Mouse (Mus musculus): Measurements from ENCODE around the gene Cwc25.
A peak's percentile ranks its signal among the peaks of the same experiment; 100 is the strongest.
"Not testable (repeated sequence)": the region's sequence is repeated elsewhere in the genome, so short reads cannot be mapped to it uniquely, and the experiment has no call there.

The Cwc25 gene

DNA sequence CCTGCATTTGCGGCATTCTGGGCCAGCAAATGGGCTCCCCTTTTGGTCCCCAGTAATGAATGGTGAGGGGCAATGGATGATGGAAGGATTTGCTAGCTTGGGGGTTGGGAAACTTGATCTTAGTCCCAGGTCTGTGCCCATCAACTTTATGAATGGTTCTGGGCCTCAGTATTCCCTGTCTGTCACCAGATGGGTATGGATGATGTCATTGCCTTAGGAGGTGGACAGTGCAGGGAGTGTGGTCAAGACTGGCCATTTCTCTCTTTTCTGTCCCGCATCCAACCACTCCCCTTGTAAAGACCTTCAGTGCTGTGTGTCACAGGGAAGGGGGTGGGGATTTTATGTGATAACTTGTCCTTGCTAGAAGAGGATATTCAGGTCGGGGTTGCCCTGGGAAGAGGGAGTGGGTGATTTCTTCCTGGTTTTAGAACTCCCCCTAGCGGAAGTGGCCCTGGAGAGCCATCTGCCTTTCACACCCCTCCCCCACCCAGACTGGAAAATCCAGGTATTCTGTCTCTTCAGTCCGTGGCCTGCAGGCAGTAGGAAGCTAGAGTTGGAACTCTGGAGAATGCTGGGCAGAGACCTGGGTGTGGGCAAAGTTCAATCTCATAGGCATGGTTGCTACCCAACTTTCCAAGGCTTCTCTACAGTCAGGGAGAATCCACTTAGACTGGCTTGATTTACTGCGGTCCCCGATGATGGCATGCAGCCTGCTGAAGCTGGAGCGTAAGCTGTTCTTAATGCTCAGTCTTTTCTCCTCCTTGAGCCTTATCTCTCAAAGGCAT lies 35.2 kb upstream of the Cwc25 start:
- DNase-seq (ENCODE audit: low spot score in 2 of 2): no peak

DNA sequence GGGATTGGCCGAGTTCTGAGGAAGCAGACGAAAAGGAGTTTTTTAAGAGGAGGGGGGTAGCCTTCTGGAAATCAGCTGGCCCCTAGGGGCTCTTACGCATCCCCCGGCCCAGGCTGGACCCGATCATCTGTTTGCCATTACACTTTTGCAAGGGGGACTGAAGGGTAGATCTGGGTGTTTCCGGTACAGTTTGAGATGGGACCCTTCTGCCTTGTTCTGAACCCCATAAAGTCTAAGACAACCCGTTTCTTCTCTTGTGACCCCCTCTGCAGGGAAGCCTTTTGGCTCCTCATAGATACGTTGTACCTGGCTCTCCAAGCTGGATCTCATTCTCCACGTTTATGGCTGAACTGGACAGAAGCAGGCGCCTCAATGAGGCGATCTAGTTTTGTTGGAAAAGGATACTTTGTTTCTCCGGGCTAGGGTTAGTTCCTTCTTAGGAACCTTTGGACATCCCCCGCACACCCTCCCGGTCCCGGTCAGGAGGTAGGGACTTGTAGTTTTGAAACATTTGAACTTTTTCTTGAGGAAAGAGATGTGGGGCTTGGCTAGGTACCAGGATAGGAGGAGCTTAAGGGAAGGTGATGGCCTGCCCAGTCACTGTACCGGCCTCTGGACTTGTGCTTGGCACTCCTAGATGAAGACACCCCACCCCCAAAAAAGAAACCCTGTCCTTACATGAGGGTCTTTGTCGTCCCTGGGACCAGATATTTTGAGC lies 34.5 kb upstream of the Cwc25 start:
- no peak for DNase-seq (ENCODE audit: low spot score in 2 of 2)

DNA sequence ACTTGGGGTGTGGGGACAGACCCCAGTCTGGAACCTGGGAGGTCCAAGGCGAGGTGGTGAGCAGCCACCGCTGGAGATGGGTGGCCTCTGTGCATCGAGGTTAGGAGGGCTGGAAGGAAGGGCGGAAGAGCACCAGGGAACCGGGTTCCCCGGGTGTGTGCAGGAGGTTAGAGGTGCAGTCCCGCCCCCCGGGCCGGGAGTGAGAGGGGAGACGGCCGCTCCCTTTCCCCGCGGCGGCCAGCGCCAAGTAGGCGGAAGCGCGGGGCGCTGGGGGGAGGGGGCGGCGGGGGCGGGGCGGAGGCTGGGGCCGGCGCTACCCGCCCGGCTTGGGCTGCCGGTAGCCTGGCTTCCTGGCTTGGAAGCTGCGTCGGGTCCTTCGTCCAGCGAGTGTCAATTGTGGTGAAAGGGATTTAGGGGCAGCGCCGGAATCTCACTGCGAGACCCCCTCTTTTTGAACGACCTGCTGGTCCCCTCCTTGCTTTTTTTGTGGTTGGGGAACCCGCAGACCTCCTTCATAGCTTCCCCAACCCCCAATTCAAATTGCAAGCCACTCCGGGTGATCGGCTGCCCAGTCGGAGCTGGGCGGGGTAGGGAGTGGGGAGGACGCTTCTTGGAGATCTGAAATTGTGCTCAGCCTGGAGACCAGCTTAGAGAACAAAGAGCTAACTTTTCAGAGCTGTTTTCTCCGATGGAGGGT lies 33.8 kb upstream of the Cwc25 start:
- peak in 1 of 2 experiments; percentile 31 for DNase-seq (ENCODE audit: low spot score in 2 of 2)

- DNase-seq (ENCODE audit: low spot score in 2 of 2): peak; percentile 68 to 82
These were observed 33.0 kb upstream of the Cwc25 start for GRCm38 (mm10) chr11:97799146-97799993.

GRCm38 (mm10) chr11:97798782-97799145 lies 32.4 kb upstream of the Cwc25 start, which contains the start of gene Lasp1:
TSS of gene Lasp1 (plus strand) at chr11:97799000.
- peak; percentile 92 to 94 for DNase-seq (ENCODE audit: low spot score in 2 of 2)

DNA sequence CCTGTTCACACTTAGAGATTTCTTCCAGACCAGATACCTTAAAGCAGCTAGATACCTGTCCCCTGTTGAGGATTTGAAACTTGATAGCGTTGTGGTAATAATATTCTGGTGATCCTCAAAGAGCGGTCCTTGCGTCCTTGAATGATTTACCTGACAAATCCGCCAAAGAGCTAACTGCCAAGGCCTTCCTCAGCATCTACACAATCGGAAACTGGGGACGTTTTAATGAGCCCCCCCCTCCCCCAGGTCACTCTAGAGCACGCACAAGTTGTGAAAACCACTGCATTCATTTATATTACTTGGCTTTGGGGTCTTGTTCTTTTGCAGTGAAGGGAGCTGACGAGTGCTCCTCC lies 31.7 kb upstream of the Cwc25 start:
- DNase-seq (ENCODE audit: low spot score in 2 of 2): no peak

GRCm38 (mm10) chr11:97797369-97798082 lies 31.2 kb upstream of the Cwc25 start:
- DNase-seq (ENCODE audit: low spot score in 2 of 2): no peak

DNA sequence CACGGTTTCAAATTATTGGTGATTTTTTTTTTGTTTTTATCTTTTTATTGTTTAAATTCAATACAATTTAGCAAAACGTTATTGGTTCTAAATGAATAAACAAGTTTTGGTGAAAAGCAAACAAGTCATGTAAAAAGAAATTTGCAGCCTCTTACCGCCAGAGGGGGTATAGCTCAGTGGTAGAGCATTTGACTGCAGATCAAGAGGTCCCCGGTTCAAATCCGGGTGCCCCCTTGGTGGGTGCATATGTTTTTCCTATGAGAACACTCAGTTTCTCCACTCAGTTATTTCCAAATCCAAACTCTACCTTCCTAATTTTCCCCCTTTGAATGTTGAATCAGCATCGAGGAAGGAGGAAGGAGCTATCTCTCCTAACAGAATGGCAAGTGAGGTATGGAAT lies 30.6 kb upstream of the Cwc25 start:
- peak; percentile 73 to 83 for DNase-seq (ENCODE audit: low spot score in 2 of 2)

GRCm38 (mm10) chr11:97793165-97793564 lies 26.8 kb upstream of the Cwc25 start:
- no peak for DNase-seq (ENCODE audit: low spot score in 2 of 2)

GRCm38 (mm10) chr11:97790778-97791438 lies 24.6 kb upstream of the Cwc25 start:
- DNase-seq (ENCODE audit: low spot score in 2 of 2): not testable (repeated sequence)

GRCm38 (mm10) chr11:97789727-97790126 lies 23.4 kb upstream of the Cwc25 start:
- DNase-seq (ENCODE audit: low spot score in 2 of 2): no peak

GRCm38 (mm10) chr11:97787961-97788360 lies 21.6 kb upstream of the Cwc25 start:
- no peak for DNase-seq (ENCODE audit: low spot score in 2 of 2)

DNA sequence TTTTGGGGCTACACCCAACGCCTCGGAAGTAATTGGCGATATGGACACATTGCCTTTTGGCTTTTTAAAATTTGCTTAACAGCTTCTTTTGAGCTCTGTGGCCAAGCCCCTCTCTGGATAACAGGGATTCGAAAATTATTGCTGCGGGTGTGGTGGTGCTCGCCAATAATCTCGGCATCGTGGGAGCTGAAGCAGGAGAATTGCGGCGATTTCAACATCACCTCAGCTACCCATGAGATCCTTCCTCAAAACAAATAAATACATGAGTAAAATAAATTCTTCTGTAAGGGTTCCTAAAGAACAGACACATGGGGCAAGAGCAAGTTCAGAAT lies 16.2 kb upstream of the Cwc25 start:
- no peak for DNase-seq (ENCODE audit: low spot score in 2 of 2)

GRCm38 (mm10) chr11:97781832-97782563 lies 15.6 kb upstream of the Cwc25 start, which contains the start of gene Rpl23:
TSS of gene Rpl23 (minus strand) at chr11:97782437.
- DNase-seq (ENCODE audit: low spot score in 2 of 2): peak; percentile 99 to 100

DNA sequence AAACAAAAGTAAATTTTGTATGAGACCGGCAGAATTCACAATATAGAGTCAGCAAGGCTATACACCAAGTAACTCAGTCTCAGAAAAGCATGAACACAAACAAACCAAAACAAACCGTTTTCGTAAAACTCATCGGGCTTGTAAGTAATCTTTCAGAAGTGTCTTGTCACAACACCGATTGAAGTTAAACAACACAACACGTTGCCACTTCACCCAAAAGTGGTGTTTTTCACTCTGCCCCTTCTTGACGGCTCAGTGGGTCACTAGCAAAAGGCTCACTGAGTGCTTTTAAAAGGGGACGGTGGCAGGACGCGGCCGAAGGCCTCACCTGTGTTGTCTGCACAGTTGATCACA lies 15.1 kb upstream of the Cwc25 start:
- DNase-seq (ENCODE audit: low spot score in 2 of 2): no peak

- DNase-seq (ENCODE audit: low spot score in 2 of 2): no peak
These were observed 13.8 kb upstream of the Cwc25 start for GRCm38 (mm10) chr11:97779968-97780701.

GRCm38 (mm10) chr11:97778918-97779317 lies 12.6 kb upstream of the Cwc25 start:
- no peak for DNase-seq (ENCODE audit: low spot score in 2 of 2)

- DNase-seq (ENCODE audit: low spot score in 2 of 2): no peak
These were observed 10.8 kb upstream of the Cwc25 start for GRCm38 (mm10) chr11:97777129-97777529.

DNA sequence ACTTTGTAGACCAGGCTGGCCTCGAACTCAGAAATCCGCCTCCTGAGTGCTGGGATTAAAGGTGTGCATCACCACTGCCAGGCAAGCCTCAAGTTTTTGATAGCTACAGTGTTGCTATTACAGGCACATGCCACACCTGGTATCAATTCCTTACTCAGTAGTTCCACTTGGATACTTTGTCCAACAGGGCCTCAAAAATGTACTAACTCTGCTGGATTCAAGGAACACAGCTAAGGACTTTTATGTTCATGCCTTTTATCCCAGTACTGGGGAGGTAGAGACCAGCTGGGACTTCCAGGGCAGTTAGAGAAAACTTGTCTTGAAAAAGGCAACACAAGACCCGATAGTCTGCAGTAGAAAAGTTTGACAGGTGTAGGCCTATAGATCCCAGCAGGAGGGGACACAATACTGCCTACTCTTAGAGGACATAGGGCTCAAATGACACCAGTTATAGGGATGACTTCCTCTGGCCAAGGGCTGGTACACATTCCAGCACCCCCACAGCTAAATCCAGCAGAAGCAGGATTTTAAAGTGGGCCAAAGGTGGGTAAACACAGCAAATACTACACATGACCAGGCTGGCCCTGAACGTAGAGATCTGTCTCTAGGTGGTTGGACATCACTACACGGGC lies 10.3 kb upstream of the Cwc25 start:
- no peak for DNase-seq (ENCODE audit: low spot score in 2 of 2)
